Mouse (Mus musculus) brain, adult 2 months (tissue): ENCODE measurements around the gene Tfap4.
A peak's percentile ranks its signal among the peaks of the same experiment; 100 is the strongest.
"Not testable (repeated sequence)": the region's sequence is repeated elsewhere in the genome, so short reads cannot be mapped to it uniquely, and the experiment has no call there.

ENCODE experiments used
- DNase-seq: peaks from one replicate; pipeline ENCODE4 v3.0.0; 2011; ENCODE audit warnings: low read depth, low spot score

The Tfap4 gene

DNA sequence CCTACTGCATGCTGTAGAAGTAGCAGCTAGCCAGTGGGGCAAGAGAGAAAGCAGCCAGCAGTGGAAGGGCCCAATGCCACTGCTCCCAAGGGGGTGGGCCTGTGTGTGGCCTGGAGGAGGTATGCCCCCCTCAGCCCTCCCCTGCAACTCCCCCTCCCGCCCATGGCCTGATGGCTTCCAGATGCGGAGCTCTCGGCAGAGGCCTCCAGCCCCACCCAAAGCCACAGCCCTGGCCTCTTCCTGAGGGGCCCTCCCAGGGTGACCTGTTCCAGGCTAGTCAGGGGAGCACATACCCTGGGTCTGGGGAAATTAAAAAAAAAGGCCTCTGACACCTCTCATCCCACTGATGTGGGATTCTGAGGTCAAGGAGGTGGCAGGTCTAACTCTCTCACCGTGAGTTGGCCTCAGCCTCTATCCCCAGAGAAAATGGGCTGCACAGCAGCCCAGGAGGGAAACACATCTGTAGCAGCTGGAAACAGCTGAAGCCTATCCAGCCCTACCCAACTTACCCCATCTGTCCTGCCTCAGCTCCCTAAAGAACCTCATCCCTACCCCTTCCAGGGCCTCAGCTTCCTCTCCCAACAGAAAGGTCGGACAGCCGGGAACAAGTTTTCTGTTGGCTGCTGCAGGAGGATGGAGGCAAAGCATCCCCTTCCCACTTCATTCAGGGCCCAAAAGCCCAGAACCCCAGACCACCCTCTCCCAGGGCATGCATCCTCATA lies 6.7 kb downstream of the Tfap4 start:
- no peak for DNase-seq

DNA sequence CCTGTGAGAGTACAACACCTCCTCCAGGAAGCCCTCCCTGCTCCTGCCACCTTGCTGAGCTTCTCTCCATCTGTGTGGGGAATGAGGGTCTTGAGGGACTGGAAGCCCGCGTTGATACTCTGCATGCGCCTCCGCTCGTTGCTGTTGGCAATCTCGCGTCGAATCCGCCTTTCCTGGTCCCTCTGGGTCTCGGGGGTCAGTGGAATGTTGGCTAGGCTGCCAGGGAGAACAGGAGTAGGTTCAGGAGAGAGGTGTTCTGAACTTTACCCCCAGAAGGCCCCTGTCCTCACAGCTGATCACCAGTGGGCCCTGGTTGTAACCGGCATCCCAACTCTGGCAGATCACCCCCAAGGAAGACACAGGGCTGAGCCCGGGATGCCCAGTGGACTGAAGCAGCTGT lies 7.8 kb downstream of the Tfap4 start:
- no peak for DNase-seq

DNA sequence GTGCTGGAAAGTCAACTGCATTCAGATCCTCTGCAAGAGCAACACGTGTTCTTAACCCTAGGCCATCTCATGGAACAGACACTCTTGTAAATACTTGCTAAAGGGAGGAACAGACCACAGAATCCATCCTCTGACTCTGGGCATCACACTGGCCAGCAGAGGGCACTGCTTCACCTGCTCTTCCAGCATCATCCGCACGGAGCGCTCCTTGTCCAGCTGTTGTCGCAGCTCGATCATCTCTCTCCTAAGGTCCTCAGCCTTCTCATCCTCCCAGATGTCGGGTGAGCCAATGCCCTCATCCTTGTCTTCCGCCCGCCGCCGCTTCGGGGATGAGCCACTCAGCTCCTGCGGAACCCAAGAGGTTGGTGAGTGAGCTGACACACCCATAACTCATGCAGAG lies 8.6 kb downstream of the Tfap4 start:
- DNase-seq, result peak; percentile 88

DNA sequence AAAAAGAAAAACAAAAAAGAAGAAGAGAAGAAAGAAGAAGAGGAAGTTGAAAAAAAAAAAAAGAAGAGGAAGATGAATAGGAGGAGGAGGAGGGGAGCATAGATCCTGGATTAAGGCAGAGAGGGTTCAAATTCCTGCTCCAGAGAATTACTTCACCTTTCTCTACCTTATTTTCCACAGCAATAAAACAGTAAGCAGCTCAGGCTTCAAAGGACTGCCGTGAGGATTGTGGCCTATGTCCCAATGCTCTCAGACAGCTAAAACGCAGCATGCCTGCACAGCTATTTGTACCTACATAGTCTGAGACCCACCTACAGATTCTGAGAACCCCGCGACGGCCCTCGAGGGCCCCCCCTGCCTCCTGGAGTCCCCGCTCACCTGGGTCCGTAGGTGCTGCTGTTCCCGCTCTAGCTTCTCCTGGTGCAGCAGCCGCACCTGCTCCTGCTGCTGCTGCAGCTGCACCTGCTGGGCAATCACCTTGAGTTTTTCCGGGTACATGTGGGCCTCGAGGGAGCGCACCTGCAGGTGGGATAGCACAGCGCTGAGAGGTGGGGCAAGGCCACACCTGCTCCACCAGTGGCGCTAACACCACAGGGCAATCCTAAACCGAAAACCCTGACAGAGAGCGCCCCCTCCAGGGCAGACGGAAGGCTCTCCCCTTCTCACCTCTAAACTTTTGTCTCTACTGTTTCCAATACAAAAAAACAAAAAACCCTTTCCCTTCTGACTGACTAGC lies 10.5 kb downstream of the Tfap4 start:
- DNase-seq, result no peak

DNA sequence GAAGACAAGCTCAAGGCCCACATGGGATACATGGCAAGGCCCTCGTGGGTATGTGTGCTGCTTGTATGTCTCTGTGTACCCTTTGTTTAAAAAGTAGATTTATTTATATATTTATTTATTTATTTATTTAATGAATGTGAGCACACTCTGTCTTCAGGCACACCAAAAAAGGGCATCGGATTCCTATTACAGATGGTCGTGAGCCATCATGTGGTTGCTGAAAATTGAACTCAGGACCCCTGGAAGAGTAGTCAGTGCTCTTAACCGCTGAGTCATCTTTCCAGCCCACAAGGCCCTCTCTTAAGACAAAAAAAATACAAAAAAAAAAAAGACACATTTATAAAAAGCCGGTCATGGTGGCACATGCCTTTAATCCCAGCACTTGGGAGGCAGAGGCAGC lies 12.0 kb downstream of the Tfap4 start:
- DNase-seq, result no peak

DNA sequence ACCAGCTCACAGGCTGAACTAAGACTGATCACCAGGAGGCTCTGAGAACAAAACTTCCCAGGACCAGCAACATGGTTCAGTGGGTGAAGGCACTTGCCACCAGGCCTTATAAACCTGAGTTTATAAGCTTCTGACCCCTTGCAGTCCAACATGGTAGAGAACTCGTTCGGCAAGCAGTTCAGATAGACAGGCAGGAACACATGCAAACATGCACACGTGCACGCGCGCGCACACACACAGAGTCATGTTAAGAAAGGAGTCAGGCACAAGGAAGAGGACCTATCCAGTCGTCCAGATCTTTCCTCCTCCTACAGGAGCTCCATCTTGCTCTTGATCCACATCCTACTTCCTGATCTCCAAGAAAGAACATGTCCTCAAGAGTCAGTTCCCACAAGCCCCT lies 12.8 kb downstream of the Tfap4 start:
- no peak for DNase-seq

DNA sequence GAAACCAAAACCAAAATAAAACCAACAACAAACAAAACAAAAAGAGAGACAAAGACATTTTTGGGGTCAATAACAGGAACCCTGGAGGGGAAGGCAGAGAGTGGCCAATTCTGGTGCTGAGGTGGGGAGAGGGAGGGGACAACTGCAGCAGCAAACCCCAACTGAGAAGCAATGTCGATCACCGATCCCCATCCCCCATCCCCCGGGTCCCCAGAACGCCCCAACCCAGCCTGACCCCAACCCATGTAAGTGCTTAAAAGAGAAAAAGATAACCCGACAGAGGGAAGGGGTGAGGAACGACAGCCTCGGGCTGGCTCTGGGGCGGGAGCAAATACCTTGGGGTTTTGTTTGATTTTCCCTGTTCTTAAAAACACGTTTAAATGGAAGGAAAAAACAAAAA lies 14.8 kb downstream of the Tfap4 start:
- DNase-seq, result no peak

DNA sequence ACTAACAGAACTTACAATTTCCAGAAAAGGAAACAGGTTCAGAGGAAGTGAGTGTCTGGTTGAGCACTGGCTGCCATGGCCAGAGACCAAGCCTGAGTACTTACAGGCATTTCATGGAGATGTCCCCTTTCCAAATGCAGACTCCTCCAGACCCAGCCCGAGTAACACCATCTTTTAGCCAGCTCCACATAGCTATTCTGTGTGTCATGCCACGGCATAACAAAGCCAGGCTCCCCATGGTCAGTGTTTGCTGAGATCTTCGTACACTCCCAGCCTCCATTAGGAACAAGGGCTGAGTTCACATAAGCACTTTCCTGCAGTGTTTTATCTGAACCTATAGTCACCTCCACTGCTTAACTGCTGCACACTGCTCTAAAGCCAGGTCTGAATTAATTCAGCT lies 16.4 kb downstream of the Tfap4 start:
- DNase-seq, result no peak

DNA sequence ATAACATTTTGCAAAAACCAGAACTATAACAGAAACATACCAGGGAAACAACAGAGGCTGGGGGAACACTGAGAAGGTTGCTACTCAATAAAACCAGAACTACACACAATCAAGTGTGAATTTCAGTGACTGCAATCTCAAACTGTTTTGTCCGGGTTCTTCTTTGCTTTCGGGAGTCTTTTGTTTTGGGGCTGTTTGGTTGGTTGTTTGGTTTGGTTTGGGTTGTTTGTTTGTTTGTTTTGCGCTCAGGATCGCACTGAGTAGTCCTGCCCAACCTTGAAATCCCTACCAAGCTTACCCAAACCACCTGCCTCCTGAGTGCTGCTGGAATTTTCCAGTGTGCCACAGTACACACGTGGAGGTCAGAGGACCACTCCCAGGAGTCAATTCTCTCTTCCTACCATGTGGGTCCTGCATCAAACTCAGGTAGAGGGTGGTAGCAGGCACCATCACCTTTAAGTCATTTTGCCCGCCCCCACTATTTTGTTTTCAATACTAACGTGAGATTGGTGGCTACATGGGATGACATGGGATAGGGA lies 17.3 kb downstream of the Tfap4 start:
- no peak for DNase-seq

DNA sequence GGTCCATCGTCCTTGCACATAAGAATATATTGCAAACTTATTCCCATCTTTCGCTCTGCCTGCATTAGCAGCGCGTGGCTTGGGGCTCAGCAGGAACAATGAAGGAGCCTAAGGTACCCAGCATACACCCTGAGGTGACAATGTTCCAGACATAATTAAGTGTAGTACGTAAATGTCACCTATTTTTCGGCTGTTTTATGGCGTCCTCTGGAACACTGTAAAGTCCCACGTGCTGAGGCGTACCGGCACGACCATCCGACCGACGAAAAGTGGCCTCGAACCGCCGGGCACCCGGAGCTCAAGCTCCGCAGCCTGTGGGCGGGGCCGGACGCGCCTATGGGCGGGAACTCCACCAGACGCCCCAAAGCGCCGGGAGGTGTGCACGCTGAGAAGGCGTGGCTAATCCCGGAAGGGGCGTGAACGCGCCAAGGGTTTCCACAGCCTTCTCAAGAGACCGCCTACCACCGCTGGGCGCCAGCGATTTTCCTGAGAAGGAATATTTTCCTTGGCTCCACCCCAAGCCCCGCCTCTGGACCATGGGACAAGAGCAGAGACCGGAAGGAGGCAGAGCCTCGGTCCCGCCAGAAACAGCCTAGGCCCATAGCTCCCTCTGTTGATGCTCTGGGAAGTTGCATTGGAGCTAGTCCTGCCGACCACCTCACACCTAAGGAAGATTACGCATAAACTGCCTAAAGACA lies 18.0 kb downstream of the Tfap4 start, which contains the start of gene Srl:
Gene Srl (minus strand): TSS at position 316 of the 698 bp plus-strand sequence.
- peak; percentile 99 for DNase-seq

DNA sequence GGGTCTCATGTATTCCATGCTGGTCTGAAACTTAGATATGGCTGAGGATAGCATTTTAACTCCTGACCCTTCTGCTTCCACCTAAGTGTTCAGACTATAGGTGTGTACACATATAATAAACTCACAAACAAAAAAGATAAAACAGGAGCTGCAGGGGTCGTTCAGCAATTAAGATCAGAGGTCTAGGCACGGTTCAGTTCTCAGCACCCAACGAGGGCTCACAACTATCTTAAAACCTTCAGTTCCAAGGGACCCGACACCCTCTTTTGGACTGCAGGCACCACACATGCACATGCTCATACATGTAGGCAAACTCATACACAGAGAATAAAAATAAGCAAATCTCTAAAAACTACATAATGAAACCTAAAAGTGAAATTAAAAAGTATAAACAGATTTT lies 18.6 kb downstream of the Tfap4 start:
- DNase-seq, result no peak

DNA sequence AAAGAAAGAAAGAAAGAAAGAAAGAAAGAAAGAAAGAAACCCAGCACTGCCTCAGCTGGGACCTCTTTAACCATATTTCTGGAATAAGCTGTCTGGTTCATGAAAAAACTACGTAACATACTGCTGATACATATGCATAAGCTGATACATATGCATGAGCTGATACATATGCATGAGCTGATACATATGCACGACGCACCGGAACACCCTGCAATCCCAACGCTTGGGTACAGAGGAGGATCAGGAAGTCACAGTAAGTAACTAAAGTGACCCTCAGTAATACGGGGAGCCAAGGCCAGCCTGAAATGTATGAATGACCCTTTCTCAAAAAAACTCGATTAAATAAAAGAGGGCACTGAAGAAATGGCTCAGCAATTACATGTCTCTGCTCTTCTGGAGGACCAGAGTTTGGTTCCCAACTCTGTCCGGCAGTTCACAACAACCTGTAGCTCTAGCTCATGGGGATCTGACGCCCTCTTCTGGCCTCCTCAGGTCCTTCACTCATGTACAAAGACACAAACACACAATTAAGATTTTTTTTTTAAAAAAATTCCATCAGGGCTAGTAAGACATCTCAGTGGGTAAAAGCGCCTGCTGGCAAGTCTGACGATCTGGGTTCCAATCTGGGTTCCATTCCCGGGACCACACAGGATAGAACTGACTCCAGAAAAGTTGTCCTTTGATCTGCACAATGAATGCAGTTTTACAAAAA lies 19.4 kb downstream of the Tfap4 start:
- DNase-seq, result peak; percentile 48

DNA sequence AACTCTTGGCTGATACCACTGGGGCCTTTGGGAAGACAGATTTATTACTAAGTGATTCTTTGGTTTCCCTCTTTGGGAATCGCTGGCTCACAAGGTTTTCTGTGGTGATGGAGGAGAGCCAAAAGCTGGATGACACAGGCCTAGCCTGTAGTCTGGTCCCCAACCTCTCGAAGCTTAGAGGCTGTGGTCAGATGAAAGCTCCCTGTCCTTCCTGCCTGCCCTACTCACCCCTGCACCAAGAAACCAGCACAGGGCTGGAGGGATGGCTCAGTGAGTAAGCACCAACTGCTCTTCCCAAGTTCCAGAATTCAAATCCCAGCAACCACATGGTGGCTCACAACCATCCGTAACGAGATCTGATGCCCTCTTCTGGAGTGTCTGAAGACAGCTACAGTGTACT lies 20.1 kb downstream of the Tfap4 start:
- no peak for DNase-seq

DNA sequence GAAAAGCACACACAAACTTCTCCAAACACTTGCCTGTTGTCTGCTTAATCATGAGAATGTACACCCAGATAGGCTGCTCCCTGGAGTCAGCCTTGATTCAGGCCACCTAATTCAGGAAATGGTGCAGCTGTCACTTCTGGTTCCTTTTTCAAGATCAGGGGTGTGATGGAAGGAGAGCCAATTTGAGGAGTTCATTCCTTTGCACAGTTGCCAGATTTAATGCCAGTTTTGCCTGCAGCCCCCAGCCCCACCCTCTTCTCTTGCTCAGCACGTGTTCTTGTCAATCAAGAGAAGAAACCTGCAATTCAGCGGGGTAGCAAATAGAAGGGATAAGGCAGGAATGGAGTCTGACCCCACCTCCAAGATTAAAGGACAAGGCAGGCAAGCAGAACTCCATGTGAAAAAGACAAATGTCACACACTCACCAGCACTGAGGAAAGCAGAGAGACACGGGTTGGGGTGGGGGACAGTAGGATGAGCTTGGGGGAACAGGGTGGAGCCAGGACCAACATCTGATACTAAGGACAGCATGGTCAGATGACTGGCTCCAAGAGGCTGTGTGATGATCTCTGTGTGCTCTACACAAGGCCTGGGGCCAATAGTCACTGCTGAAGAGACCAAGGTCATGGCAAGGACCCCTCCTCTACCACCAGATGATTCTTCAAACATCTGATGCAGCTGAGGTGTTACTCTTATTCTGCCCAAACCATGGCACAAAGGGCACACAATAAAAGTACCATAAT lies 21.9 kb downstream of the Tfap4 start:
- no peak for DNase-seq

DNA sequence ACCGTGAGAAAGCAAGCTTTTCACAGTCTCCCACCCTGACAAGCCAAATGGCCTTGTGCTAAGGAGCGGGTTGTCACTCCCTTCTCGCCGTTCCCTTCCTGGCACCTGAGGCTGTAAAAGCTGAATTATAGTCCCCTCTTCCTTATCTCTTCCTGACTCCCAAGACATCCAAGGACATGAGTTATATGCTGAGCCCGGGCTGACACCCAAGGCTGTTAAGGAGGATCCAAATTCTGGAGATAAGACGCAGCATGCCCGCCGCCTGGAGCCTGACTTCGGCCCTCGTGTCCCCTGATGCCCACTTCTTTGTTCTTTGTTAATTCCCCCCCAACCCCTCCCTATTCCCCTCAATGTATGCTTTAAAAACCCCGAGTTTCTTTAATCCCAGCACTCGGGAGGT lies 32.3 kb downstream of the Tfap4 start:
- not testable (repeated sequence) for DNase-seq

DNA sequence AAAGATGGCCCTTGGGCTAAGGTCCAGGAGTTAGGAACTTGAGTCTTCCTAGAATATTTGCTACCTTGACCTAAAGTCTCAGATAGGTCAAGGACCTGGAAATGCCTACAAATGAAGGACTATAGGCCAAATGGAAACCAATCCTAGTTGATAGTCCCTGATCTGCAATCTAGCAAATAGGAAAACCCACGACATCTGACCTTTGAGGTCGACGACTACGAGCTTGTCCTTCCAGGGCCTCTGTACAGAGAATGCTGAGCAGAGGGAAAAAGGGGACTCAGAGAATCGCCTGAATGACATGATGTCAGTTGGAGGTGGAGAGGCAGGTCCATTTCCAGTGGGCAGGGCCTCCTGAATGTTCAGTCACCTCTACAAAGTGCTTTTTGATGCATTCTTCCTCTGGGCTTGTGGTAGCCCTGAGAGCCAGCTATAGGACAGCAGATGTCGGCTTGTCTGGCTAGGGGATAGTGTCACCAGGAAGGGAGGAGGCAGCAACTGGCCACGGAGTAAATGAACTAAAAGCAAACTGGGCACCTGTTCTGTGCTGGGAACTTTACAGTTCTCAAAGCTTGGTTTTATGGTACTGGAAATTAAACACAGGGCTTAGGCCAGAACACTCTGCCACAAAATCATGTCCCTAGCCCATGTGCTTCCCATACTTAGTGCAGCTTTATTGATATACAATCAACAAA lies 36.2 kb downstream of the Tfap4 start:
- no peak for DNase-seq

DNA sequence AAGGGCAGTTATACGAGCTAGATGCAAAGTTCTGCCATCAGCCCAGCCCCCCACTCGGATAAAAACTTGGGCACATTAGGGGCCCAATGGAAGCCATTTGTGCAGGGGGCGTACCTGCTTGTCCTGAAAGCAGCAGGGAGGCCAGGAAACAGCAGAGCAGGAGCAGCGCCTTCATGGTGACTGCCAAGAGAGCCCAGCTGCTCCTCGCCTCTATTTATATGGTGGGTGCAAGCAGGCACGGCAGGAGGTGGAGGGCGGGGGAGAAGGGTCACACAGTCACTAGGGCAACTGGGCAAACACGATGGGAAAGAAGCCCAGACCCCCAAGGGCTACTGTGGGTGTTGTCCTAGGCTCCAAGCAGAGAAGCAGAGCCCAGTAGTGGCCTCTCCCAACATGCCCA lies 36.8 kb downstream of the Tfap4 start:
- peak; percentile 16 for DNase-seq

DNA sequence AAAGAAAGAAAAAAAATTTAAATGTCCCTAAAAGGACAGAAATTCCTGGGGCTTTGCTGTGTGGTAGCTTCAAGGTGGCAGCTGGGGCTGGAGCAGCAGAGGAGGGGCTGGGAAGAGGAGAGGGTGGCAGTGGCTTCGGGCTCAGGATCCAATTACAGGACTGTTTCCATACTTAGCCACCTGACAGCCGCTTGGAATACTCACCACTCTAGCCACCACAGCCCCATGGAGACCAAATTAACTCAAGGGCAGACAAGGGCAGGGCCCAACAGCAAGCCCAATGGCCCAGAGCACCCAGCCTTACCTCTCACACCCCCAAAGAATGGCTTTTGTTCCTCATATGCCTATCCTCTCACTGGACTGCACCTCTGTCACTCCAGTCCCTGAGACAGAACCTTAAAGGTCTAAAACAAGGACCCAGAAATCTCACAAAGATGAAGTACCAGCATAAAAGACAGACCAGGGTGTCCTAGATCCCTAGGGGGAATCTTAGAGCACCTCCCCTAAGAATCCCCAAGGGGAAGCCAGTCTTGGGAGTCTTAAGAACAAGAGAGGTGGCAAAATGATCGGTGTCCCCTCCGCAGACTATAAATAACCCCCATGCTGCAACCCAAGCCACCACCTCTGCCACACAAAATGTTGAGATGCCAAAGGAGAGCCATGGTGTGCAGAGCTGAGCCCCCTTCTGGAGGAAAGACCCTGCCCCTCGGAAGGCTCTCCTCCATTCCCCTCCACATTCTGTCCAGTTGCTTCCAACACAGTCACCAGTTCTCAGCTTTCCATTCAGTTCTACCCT lies 37.7 kb downstream of the Tfap4 start:
- DNase-seq, result peak; percentile 19

DNA sequence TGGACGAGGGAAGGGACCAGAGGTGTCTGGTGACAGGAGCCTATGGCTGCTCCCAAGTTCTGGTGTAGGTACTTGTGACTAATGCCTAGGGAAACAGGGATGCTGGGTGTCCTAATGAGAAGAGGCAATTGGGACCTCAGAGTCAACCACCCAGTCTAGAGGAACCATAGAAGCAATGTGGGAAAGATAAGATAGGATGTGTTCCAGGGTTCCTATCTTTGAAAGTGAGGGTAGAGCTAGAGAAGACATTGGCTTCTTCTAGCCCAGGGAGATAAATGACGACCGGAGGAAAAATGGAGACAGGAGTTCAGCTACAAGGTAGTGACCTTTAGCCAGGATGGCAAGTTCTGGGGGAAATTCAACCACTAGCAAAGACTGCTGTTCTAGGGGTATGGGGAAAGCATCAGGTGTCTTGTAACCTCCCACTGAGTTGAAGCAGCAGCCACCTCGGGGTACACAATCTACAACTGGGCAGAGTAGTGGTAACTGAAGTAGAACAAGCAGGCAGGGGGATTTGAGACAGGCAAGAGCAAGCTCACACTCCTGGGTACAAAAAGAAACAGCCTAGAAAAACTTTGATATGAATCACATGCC lies 38.5 kb downstream of the Tfap4 start:
- DNase-seq, result no peak
